Comparison of ENCODE assay signal across 11 mouse cellular contexts in genomic region chr9:118416032-118416431, GRCm38 (mm10).
"Had no signal": no experiment of that assay in that cellular context is flagged by ENCODE, and none has a peak within 500 bp of the region (broad histone marks: within the 10 kb centered on the region; RNA-seq: fewer than 3 reads in every experiment).

No protein-coding gene starts in this region.

- DNase-seq: retina, postnatal 1 day; right cerebral cortex, adult 18-20 months; right cerebral cortex, postnatal 14 days; right cerebral cortex, postnatal 4 days; spleen, adult 18-20 months; thymus, adult 18-20 months; thymus, adult 2 months; thymus, postnatal 14 days; thymus, postnatal 25 days; thymus, postnatal 36 days; thymus, postnatal 4 days had no signal
